Mouse (Mus musculus) cerebellum, adult 9-11 months (tissue): Measurements from ENCODE around the gene Galnt9.

Experiments
- DNase-seq: peaks from one replicate; pipeline ENCODE4 v3.0.0; 2022

Galnt9 gene

GRCm38 (mm10) chr5:110543951-110544690 lies at the start of gene Galnt9:
Gene Galnt9, plus strand, starts transcription at chr5:110544355.
- DNase-seq: peak; percentile 84

GRCm38 (mm10) chr5:110494396-110494795 lies 49.8 kb upstream of the Galnt9 start:
- no peak for DNase-seq

GRCm38 (mm10) chr5:110495051-110495450 lies 49.1 kb upstream of the Galnt9 start:
- no peak for DNase-seq

GRCm38 (mm10) chr5:110497556-110497955 lies 46.6 kb upstream of the Galnt9 start:
- peak; percentile 36 for DNase-seq

- DNase-seq: no peak
Measured at GRCm38 (mm10) chr5:110498071-110498470, 46.1 kb upstream of the Galnt9 start.

- no peak for DNase-seq
Measured at GRCm38 (mm10) chr5:110500233-110500632, 43.9 kb upstream of the Galnt9 start.

GRCm38 (mm10) chr5:110503361-110503760 lies 40.8 kb upstream of the Galnt9 start:
- DNase-seq: no peak

- DNase-seq: no peak
Measured at GRCm38 (mm10) chr5:110505611-110506294, 38.4 kb upstream of the Galnt9 start.

GRCm38 (mm10) chr5:110506295-110506616 lies 37.9 kb upstream of the Galnt9 start:
- DNase-seq: no peak

- DNase-seq: peak; percentile 20
Measured at GRCm38 (mm10) chr5:110506856-110507255, 37.3 kb upstream of the Galnt9 start.

- no peak for DNase-seq
Measured at GRCm38 (mm10) chr5:110507943-110508342, 36.2 kb upstream of the Galnt9 start.

GRCm38 (mm10) chr5:110510357-110510756 lies 33.8 kb upstream of the Galnt9 start:
- DNase-seq: no peak

GRCm38 (mm10) chr5:110513791-110514190 lies 30.4 kb upstream of the Galnt9 start:
- no peak for DNase-seq

- no peak for DNase-seq
Measured at GRCm38 (mm10) chr5:110514694-110515093, 29.5 kb upstream of the Galnt9 start.

- DNase-seq: peak; percentile 68
Measured at GRCm38 (mm10) chr5:110516390-110516789, 27.8 kb upstream of the Galnt9 start.

GRCm38 (mm10) chr5:110518086-110518783 lies 25.9 kb upstream of the Galnt9 start:
- no peak for DNase-seq

- no peak for DNase-seq
Measured at GRCm38 (mm10) chr5:110520974-110521373, 23.2 kb upstream of the Galnt9 start.

- no peak for DNase-seq
Measured at GRCm38 (mm10) chr5:110521822-110522221, 22.3 kb upstream of the Galnt9 start.

- no peak for DNase-seq
Measured at GRCm38 (mm10) chr5:110523296-110523695, 20.9 kb upstream of the Galnt9 start.

- no peak for DNase-seq
Measured at GRCm38 (mm10) chr5:110525701-110526100, 18.5 kb upstream of the Galnt9 start.

GRCm38 (mm10) chr5:110526556-110526955 lies 17.6 kb upstream of the Galnt9 start:
- no peak for DNase-seq

GRCm38 (mm10) chr5:110531091-110531490 lies 13.1 kb upstream of the Galnt9 start:
- no peak for DNase-seq

GRCm38 (mm10) chr5:110534402-110534801 lies 9.8 kb upstream of the Galnt9 start:
- DNase-seq: no peak

- no peak for DNase-seq
Measured at GRCm38 (mm10) chr5:110535964-110536363, 8.2 kb upstream of the Galnt9 start.
